Mouse (Mus musculus) natural killer cell, adult 2 months (primary cell): Measurements from ENCODE around the gene Shh.

Source experiments
- DNase-seq, 2 experiments: peaks; one replicate each; pipeline ENCODE4 v3.0.0; 2022; ENCODE audit warnings: low spot score in 2 of 2

The Shh gene

DNA sequence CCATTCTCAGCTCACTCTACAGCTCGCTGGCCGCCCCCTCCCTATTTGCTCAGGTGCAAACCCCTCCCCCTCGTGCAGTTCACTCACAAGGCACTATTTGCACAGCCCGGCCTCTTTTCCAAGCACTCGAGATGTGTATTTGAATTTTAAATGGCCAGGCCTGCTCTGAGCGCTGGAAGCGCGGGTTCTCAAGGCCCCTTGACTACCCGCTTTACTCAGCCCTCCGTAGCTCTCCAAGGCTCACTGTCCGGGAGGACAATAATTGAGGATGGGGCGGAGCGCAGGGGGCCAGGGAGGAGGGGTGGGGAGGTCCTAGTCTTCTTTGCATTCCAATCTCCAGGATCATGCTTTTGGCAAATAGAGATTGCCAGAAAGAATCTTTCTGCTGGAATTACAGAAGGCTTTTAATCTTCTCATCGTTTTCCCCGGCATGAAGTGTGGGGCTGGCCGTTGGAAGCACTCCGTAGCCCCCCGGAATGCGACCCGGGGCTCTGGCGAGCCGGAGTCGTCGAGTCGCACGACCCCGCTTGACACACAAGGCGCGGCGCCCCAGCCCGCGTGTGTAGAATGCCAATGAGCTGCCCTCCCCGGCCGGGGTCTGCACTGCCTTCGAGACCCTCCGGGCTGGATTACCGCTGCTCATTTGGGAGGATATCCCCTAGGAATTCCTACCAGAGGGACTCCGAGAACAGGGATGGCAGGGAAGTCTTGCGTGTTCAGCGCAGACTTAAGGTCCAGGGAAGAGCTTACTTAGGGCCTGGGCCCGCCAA is 7.4 kb downstream of the Shh start:
- no peak for DNase-seq

GRCm38 (mm10) chr5:28458821-28459240 is 8.2 kb downstream of the Shh start:
- DNase-seq = no peak

DNA sequence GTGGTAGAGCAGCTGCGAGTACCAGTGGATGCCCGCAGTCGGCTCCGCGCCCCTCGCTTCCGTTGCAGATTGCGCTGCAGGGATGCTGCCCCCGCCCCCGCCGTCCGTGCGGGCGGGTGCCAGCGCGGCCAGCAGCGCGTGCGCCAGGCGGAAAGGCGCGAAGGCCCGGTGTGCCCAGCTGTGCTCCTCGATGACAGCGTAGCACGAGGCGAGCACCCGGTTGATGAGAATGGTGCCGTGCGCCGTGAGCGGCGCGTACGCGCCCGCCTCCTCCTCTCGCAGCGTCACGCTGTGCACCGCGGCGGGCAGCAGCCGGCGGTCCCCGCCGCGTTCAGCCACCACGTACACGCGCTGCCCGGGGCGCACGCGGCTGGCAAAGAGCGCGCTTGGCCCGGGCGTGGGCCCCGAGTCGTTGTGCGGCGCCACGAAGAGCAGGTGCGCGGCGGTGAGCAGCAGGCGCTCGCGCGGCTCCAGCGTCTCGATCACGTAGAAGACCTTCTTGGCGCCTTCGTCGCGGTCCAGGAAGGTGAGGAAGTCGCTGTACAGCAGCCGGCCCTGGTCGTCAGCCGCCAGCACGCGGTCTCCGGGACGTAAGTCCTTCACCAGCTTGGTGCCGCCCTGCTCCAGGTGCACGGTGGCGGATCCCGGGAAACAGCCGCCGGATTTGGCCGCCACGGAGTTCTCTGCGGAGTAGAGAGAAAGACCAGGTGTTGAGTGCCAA is 9.0 kb downstream of the Shh start:
- no peak for DNase-seq

GRCm38 (mm10) chr5:28456366-28456765 is 10.7 kb downstream of the Shh start:
- DNase-seq = no peak

DNA sequence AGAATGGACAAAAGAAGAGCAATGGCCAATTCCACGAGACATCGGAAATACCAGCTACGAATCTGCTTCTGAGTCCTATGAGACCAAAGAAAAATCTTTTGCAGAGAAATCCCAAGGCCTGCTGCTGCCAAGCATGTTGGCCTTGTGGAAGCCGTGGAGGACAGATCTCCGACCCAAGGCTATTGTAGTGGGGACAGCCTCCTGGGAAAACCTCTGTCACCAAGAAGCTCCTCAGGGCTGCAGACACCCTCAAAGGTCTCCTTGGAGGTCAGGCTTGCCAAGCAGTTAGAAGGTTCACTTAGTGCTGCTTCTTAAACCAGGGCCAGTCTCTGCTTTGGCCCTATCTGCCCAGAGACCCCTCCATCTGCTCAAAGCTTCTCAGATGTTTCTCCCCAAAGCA is 11.3 kb downstream of the Shh start:
- DNase-seq = no peak

DNA sequence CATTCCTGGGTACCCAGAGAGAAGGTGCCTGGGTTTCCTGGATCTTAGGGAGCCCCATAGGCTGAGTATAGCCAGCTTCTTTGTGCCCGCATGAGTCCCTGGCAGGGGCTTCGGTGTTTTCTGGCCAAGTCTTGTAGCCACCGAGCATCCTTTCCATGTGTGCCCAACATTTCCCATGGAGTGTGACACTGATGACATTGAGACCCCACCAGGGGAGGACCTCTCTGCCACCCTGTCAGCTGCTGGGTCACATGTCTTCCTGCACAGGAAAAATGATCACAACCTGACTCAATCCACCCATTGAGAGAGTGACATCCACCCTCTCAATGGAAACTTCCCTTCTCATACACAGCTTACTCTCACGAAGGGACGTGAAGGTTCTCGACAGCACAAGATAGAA is 12.5 kb downstream of the Shh start:
- no peak for DNase-seq

DNA sequence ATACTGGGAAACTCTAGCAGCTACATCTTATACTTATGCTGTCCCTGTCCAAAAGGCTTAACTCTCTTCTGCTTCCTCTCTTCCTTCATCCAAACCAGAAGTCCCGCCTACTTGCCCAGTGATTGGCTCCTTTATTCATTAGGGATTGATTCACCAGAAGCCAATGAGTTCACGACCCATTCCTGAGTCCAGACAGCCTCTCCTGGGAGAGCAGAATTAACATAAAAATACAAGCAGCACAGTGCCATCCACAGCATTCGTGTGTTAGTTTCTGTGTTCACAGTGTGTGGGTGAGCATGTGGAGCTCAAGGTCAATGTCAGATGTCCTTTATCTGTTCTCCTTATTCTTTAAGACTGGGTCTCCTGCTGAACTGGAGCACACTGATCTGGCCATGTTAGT is 13.5 kb downstream of the Shh start:
- DNase-seq = no peak

- no peak for DNase-seq
Observed at GRCm38 (mm10) chr5:28453086-28453485, 14.0 kb downstream of the Shh start.

- peak; percentile 28 to 50 for DNase-seq
Observed at GRCm38 (mm10) chr5:28451053-28451638, 15.9 kb downstream of the Shh start.

GRCm38 (mm10) chr5:28450126-28450890 is 16.7 kb downstream of the Shh start:
- no peak for DNase-seq

GRCm38 (mm10) chr5:28425926-28426325 is 41.1 kb downstream of the Shh start:
- no peak for DNase-seq

DNA sequence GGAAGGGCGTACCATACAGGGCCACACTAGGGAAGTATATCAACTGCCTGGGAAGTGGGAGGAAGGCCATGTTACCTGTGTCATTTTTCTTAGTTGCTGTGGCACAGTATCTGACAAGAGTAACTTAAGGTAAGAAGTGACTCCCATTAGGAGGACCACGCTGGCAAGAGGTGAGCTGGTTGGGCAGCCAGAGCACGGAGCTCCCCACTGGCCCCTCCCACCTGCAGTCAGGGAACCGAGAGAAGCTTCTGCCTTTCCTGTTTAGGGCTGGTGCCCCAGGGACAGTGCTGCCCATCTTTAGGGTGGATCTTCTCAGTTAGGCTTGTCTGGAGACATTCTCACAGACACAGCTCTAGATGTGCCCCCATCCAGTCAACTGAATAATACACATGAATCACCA is 43.3 kb downstream of the Shh start:
- DNase-seq = no peak

DNA sequence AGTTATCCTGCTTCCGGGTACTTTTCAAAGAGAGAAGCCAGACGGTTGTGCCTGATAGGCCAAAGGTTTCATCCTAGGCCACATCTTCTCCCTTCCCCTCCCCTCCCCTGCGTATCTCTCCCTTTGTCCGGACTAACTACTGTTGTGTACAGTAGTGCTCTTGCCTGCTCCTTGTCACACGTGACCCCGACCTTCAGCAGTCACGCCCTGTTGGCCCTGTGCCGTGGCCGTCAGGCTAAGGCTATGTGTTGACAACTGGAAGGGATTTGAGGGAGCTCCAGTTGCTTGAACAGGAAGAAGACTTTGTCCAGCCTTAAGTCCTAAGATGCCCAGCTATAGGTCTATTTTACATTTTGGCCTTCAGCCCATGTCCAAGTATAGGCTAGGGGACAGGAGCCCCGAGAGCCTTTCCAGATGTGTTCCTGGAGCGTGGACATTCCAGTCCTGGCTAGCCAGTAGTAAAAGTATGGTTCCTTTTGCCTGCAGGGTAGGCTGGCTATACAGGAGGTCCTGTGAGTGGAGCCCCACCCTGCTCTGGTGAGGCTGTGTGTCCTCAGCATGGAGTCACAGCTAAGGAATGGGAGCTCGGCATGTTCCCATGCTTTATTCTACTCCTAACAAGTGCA is 47.3 kb downstream of the Shh start:
- no peak for DNase-seq

DNA sequence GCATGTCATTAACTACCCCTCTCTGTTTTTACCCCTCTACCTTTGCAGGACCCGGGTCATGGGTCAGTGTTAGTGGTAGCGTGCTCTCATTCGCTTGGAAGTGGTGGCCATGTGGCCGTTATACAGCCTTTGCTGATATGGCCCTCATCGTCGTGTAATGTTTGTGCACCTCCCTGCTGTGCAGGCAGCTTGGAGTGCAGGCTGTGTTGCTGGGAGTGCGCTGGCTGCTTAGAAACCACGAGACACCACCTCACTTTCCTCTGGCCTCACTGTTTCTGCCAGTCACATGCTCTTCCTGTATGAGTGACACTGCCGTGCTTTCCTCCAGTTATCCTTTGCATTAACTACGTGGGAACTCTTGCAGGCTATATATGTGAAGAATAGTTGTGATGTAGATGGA is 48.3 kb downstream of the Shh start:
- DNase-seq = no peak

DNA sequence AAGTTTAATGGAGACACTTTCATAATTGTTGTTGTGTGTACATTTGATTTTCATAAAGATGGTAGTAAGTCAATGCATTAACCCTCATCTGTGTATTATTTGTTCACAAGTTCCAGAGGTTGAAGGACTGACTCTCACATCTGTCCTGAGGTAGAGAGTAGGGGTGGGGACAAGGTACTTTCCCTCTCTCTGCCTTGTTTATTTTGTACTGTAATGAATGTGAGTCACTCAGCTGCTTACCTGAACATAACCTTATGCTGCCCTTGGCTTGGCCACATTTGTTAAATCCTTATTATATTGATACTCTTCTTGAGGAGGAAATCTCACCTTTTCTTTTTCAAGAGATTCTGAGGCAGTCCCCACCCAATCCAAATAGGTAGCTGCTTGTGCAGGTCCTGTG is 51.0 kb downstream of the Shh start:
- no peak for DNase-seq

DNA sequence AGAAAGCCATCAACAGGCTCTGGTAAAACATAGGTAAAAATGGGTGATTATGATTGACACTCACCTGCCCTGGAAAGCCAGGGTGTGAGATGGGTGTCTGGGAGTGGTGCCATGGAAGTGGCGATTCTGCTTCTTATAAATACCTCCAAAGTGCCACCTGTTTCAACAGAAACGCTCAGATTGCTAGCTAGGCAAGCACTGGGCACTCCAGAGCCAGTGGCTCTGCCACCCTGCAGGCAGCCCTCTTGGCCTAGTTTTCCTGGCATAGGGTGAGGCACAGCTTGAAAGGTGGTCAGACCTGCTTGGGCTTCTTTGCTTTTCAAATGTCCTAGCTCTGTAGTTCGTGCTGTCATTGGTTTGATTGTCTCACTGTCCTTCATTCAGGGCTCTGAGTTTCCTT is 53.0 kb downstream of the Shh start:
- DNase-seq = no peak

DNA sequence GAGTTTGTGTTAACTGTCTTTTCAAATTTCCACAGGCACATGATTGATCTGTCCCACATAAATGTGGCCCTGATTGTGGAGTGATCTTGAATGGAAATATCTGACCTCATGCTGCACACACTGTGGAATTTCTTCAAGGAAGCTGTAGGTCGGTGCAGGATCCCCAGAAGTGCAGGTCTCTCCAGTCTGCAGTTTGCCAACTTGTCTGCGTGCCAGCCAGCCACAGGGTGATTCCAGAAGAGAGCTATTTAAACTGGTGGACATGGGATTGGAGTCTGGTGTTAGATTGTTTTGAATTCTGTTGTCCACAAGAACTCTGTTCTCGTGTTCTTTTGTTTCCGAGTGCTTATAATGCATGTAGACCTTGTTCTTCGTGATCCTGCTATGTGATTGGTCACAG is 53.5 kb downstream of the Shh start:
- DNase-seq = no peak

- no peak for DNase-seq
Observed at GRCm38 (mm10) chr5:28412006-28412685, 54.9 kb downstream of the Shh start.
